Mouse (Mus musculus) small intestine, adult 2 months (tissue): ENCODE data around the gene Klc1. TPM values are rescaled to one million over a fixed set of nuclear protein-coding genes. Genes with fewer than 3 reads are reported as not detected.
A peak's percentile ranks its signal among the peaks of the same experiment; 100 is the strongest.

Source experiments
- H3K27ac ChIP-seq: fragments of 200-500 bp; 2 replicates; pipeline ENCODE4 v1.5.1; 2012; ENCODE audit warnings: low read depth, low read length, control low read depth, inconsistent platforms; ENCODE audit not compliant: insufficient read depth
- H3K27me3 ChIP-seq: fragments of 200-500 bp; 2 replicates; pipeline ENCODE4 v1.6.1; 2012; ENCODE audit warnings: mild to moderate bottlenecking, moderate library complexity, low read length, inconsistent platforms; ENCODE audit not compliant: control insufficient read depth, insufficient read depth
- H3K36me3 ChIP-seq: fragments of 200-500 bp; 2 replicates; pipeline ENCODE4 v1.6.1; 2012; ENCODE audit warnings: mild to moderate bottlenecking, low read length, control low read depth, inconsistent platforms; ENCODE audit not compliant: control insufficient read depth, insufficient read depth
- H3K4me1 ChIP-seq: fragments of 200-500 bp; 2 replicates; pipeline ENCODE4 v1.6.1; 2012; ENCODE audit warnings: low read length, inconsistent platforms, mixed read lengths; ENCODE audit not compliant: control insufficient read depth, insufficient read depth, insufficient read length
- H3K4me3 ChIP-seq: fragments of 200-500 bp; 2 replicates; pipeline ENCODE4 v1.5.1; 2012; ENCODE audit warnings: low read depth, mild to moderate bottlenecking, control low read depth, inconsistent platforms, low read length, moderate library complexity
- CTCF ChIP-seq: fragments of 200-500 bp; IDR thresholded peaks from 2 replicates; pipeline ENCODE4 v1.5.1; 2012; ENCODE audit warnings: low read depth, mild to moderate bottlenecking, control low read depth, inconsistent platforms, low read length, moderate library complexity, mixed read lengths; ENCODE audit not compliant: insufficient replicate concordance, insufficient read length; ENCODE audit errors: extremely low read depth
- POLR2A ChIP-seq: fragments of 200-500 bp; IDR thresholded peaks from 2 replicates; pipeline ENCODE4 v1.6.1; 2012; ENCODE audit warnings: low read depth, mild to moderate bottlenecking, control low read depth, inconsistent platforms, low read length, moderate library complexity
- WGBS: fragments of 180-500 bp; shearing (Covaris S2); methylation state at CpG from one replicate; pipeline ENCODE4 v1.1.7; 2018; 5-methylcytosine and 5-hydroxymethylcytosine counted together
- polyA plus RNA-seq: library from polyadenylated mRNA; depleted of rRNA; stranded (reverse); fragments of >200 nt; gene quantifications from 2 replicates; pipeline ENCODE4 v1.2.3, GENCODE M21; 2012

Gene Klc1
- polyA plus RNA-seq, 1 experiment, result 55.8 TPM

- H3K27me3 ChIP-seq, result no peaks in the 10 kb centered on the region
- TF ChIP-seq CTCF (no peak), POLR2A (no peak)
- no peaks in the 10 kb centered on the region for H3K36me3 ChIP-seq
Measured at GRCm38 (mm10) chr12:111754710-111755109, 3.9 kb upstream of the Klc1 start.

GRCm38 (mm10) chr12:111755231-111755630, 3.4 kb upstream of the Klc1 start:
- no peak overlapping the region for H3K27ac ChIP-seq
- H3K27me3 ChIP-seq, result no peaks in the 10 kb centered on the region
- no peak overlapping the region for H3K4me3 ChIP-seq
- 57% methylated on average over 2 of the region's 2 CpGs for WGBS
- no peaks in the 10 kb centered on the region for H3K36me3 ChIP-seq
- H3K4me1 ChIP-seq, result peaks cover 14% of the 10 kb centered on the region
- no peak for TF ChIP-seq POLR2A
- TF ChIP-seq CTCF, result no peak

More at GRCm38 (mm10) chr12:111754710-111755109, 3.9 kb upstream of the Klc1 start:
- no peak overlapping the region for H3K4me3 ChIP-seq
- no peak overlapping the region for H3K27ac ChIP-seq
- H3K4me1 ChIP-seq, result peaks cover 12% of the 10 kb centered on the region

GRCm38 (mm10) chr12:111756082-111756697, 2.5 kb upstream of the Klc1 start:
- H3K4me1 ChIP-seq, result peaks cover 14% of the 10 kb centered on the region
- no peak overlapping the region for H3K4me3 ChIP-seq
- no peak overlapping the region for H3K27ac ChIP-seq
- TF ChIP-seq POLR2A (no peak), CTCF (no peak)
- WGBS, result 26% methylated on average over 4 of the region's 4 CpGs
- no peaks in the 10 kb centered on the region for H3K36me3 ChIP-seq
- no peaks in the 10 kb centered on the region for H3K27me3 ChIP-seq

GRCm38 (mm10) chr12:111756698-111757082, 2.0 kb upstream of the Klc1 start:
- WGBS, result 43% methylated on average over 5 of the region's 5 CpGs
- H3K27ac ChIP-seq, result no peak overlapping the region
- no peaks in the 10 kb centered on the region for H3K27me3 ChIP-seq
- H3K4me3 ChIP-seq, result no peak overlapping the region
- H3K4me1 ChIP-seq, result peaks cover 14% of the 10 kb centered on the region
- no peaks in the 10 kb centered on the region for H3K36me3 ChIP-seq
- TF ChIP-seq CTCF (no peak), POLR2A (no peak)

GRCm38 (mm10) chr12:111757561-111758325, 906 bp upstream of the Klc1 start:
- Histone ChIP-seq H3K27me3 (no peaks in the 10 kb centered on the region), H3K4me3 (peak overlapping the region; percentile 88), H3K36me3 (no peaks in the 10 kb centered on the region), H3K4me1 (peaks cover 14% of the 10 kb centered on the region), H3K27ac (peak overlapping the region; percentile 81; the same call in 1 of the 2 replicates)
- WGBS, result 32% methylated on average over 10 of the region's 10 CpGs
- TF ChIP-seq CTCF (no peak), POLR2A (no peak; the same call in 1 of the 2 replicates)

GRCm38 (mm10) chr12:111759176-111760061, 770 bp downstream of the Klc1 start:
- H3K4me1 ChIP-seq, result peaks cover 14% of the 10 kb centered on the region
- peak overlapping the region; percentile 88 for H3K4me3 ChIP-seq
- TF ChIP-seq CTCF, result no peak
- TF ChIP-seq POLR2A, result 0 out of 2 replicates have a peak, but pooled peaks have one; percentile 11
- no peaks in the 10 kb centered on the region for H3K27me3 ChIP-seq
- WGBS, result 2% methylated on average over 35 of the region's 35 CpGs
- peak overlapping the region; percentile 59 for H3K27ac ChIP-seq
- H3K36me3 ChIP-seq, result peaks cover 3% of the 10 kb centered on the region

- no peaks in the 10 kb centered on the region for H3K27me3 ChIP-seq
- peaks cover 14% of the 10 kb centered on the region for H3K4me1 ChIP-seq
- H3K4me3 ChIP-seq, result no peak overlapping the region
- 74% methylated on average over 7 of the region's 7 CpGs for WGBS
- no peak overlapping the region for H3K27ac ChIP-seq
- TF ChIP-seq POLR2A (no peak), CTCF (no peak)
- H3K36me3 ChIP-seq, result peaks cover 3% of the 10 kb centered on the region
Measured at GRCm38 (mm10) chr12:111760306-111760908, 1.8 kb downstream of the Klc1 start.
